Mouse (Mus musculus) left cerebral cortex, postnatal 36 days (tissue): ENCODE data around the gene Cbfa2t2. TPM values are rescaled to one million over a fixed set of nuclear protein-coding genes. Genes with fewer than 3 reads are reported as not detected.

Source experiments
- DNase-seq, 2 experiments: peaks; one replicate each; pipeline ENCODE4 v3.0.0; 2021 to 2022; ENCODE audit warnings: low spot score in 2 of 2, mixed read lengths in 1 of 2
- intact Hi-C: fragments of 180-260 bp; cut with DNase I; formaldehyde crosslinking; loops from one replicate; pipeline ENCODE4 v1.15.1; 2025
- total RNA-seq, 2 experiments: library from RNA; stranded (reverse); gene quantifications; 2 replicates each; pipeline ENCODE4 v1.2.3; 2021

Gene Cbfa2t2
- total RNA-seq, 2 experiments from 2014 or later: 48.1 to 64.3 TPM

GRCm38 (mm10) chr2:154580586-154580985 is 144.3 kb downstream of the Cbfa2t2 start:
- intact Hi-C loops: no loop called here
- DNase-seq: no peak

- intact Hi-C loops: no loop called here
These were observed 145.1 kb downstream of the Cbfa2t2 start for GRCm38 (mm10) chr2:154581421-154581820.

GRCm38 (mm10) chr2:154583906-154584872 is 147.9 kb downstream of the Cbfa2t2 start:
- intact Hi-C loops: loop anchor here (1.0 to 2.0 kb wide), 2 partner anchors 27 to 29 kb away; partner anchors contain the start of genes 4930519P11Rik and Zfp341
- DNase-seq: peak; percentile 92 to 94

More at GRCm38 (mm10) chr2:154581421-154581820, 145.1 kb downstream of the Cbfa2t2 start:
- DNase-seq: no peak

GRCm38 (mm10) chr2:154584931-154585601 is 148.8 kb downstream of the Cbfa2t2 start:
- DNase-seq: no peak
- intact Hi-C loops: loop anchor here (1.0 to 2.0 kb wide), 2 partner anchors 28 kb away; partner anchors contain the start of genes 4930519P11Rik and Zfp341

GRCm38 (mm10) chr2:154586405-154586804 is 150.1 kb downstream of the Cbfa2t2 start:
- DNase-seq: no peak
- intact Hi-C loops: no loop called here

Other genes with a start within 250 kb of the Cbfa2t2 start
- under 1 TPM in 1 of 2 experiments, not detected in 1; 0.25 TPM for gene Bpifb1, start 245.7 kb upstream of the Cbfa2t2 start, total RNA-seq
- not detected for gene Bpifb5, start 212.7 kb upstream of the Cbfa2t2 start, total RNA-seq
- gene Bpifb9a, start 178.6 kb upstream of the Cbfa2t2 start, total RNA-seq: not detected
- not detected for gene Bpifb9b, start 129.3 kb upstream of the Cbfa2t2 start, total RNA-seq
- 10 to 100 TPM; 11.2 to 17.5 TPM for gene Cdk5rap1, start 63.5 kb upstream of the Cbfa2t2 start, total RNA-seq
- gene Snta1, start 28.4 kb upstream of the Cbfa2t2 start, total RNA-seq: 10 to 100 TPM; 35.5 to 36.3 TPM
- gene 1700003F12Rik, start 110.6 kb downstream of the Cbfa2t2 start, total RNA-seq: 1 to 10 TPM in 1 of 2 experiments, under 1 TPM in 1; 0.49 to 1.2 TPM
- not detected for gene Actl10, start 115.3 kb downstream of the Cbfa2t2 start, total RNA-seq
- gene Necab3, start 122.4 kb downstream of the Cbfa2t2 start, total RNA-seq: 10 to 100 TPM; 88.7 to 95.3 TPM
- 10 to 100 TPM; 10.2 to 14.6 TPM for gene E2f1, start 133.4 kb downstream of the Cbfa2t2 start, total RNA-seq
- 10 to 100 TPM; 12.4 to 13.9 TPM for gene Pxmp4, start 167.2 kb downstream of the Cbfa2t2 start, total RNA-seq
- 10 to 100 TPM; 11.8 to 12.9 TPM for gene Zfp341, start 176.8 kb downstream of the Cbfa2t2 start, total RNA-seq
- not detected for gene 4930519P11Rik, start 177.0 kb downstream of the Cbfa2t2 start, total RNA-seq
- 100 to 1,000 TPM; 202 to 234 TPM for gene Chmp4b, start 215.2 kb downstream of the Cbfa2t2 start, total RNA-seq